Mouse (Mus musculus) urinary bladder, postnatal 25 days (tissue): ENCODE data around the gene Snx29.

Source experiments
- DNase-seq: peaks from one replicate; pipeline ENCODE4 v3.0.0; 2022; ENCODE audit warnings: low spot score

Snx29 gene

GRCm38 (mm10) chr16:11449344-11449743, 126.6 kb downstream of the Snx29 start:
- no peak for DNase-seq

- DNase-seq: no peak
Observed at GRCm38 (mm10) chr16:11450626-11451025, 127.9 kb downstream of the Snx29 start.

GRCm38 (mm10) chr16:11454871-11455270, 132.2 kb downstream of the Snx29 start:
- no peak for DNase-seq

GRCm38 (mm10) chr16:11455545-11456140, 132.9 kb downstream of the Snx29 start:
- peak; percentile 15 for DNase-seq

- DNase-seq: peak; percentile 19
Observed at GRCm38 (mm10) chr16:11456141-11456645, 133.5 kb downstream of the Snx29 start.

GRCm38 (mm10) chr16:11457136-11457535, 134.4 kb downstream of the Snx29 start:
- DNase-seq: no peak

GRCm38 (mm10) chr16:11457609-11458350, 135.1 kb downstream of the Snx29 start:
- DNase-seq: no peak

- no peak for DNase-seq
Observed at GRCm38 (mm10) chr16:11460210-11460609, 137.5 kb downstream of the Snx29 start.

- no peak for DNase-seq
Observed at GRCm38 (mm10) chr16:11461612-11462011, 138.9 kb downstream of the Snx29 start.

GRCm38 (mm10) chr16:11468533-11469179, 145.9 kb downstream of the Snx29 start:
- DNase-seq: peak; percentile 61

GRCm38 (mm10) chr16:11469491-11469890, 146.8 kb downstream of the Snx29 start:
- DNase-seq: no peak

- no peak for DNase-seq
Observed at GRCm38 (mm10) chr16:11471246-11471645, 148.5 kb downstream of the Snx29 start.

GRCm38 (mm10) chr16:11472852-11473251, 150.1 kb downstream of the Snx29 start:
- DNase-seq: no peak

- no peak for DNase-seq
Observed at GRCm38 (mm10) chr16:11473474-11473873, 150.8 kb downstream of the Snx29 start.

GRCm38 (mm10) chr16:11473893-11474505, 151.3 kb downstream of the Snx29 start:
- no peak for DNase-seq

GRCm38 (mm10) chr16:11475137-11475943, 152.6 kb downstream of the Snx29 start:
- no peak for DNase-seq

GRCm38 (mm10) chr16:11476314-11476713, 153.6 kb downstream of the Snx29 start:
- DNase-seq: no peak

- DNase-seq: no peak
Observed at GRCm38 (mm10) chr16:11476968-11477367, 154.3 kb downstream of the Snx29 start.

GRCm38 (mm10) chr16:11477591-11477990, 154.9 kb downstream of the Snx29 start:
- DNase-seq: no peak

GRCm38 (mm10) chr16:11479605-11480004, 156.9 kb downstream of the Snx29 start:
- DNase-seq: no peak

GRCm38 (mm10) chr16:11482189-11482588, 159.5 kb downstream of the Snx29 start:
- DNase-seq: no peak

GRCm38 (mm10) chr16:11494895-11495294, 172.2 kb downstream of the Snx29 start:
- no peak for DNase-seq
